Mouse (Mus musculus): ENCODE data around the gene Pax6.

- no peak for TF ChIP-seq POLR2A (IDR thresholded peaks at IDR 0.05; ENCODE audit: borderline replicate concordance, control insufficient read depth, low read depth, low read length)
- TF ChIP-seq CTCF (IDR thresholded peaks at IDR 0.05; ENCODE audit: control insufficient read depth, insufficient read depth, low read length): no peak
These were observed 15.2 kb downstream of the Pax6 start for GRCm38 (mm10) chr2:105683771-105684410.
